Mouse (Mus musculus): ENCODE results near the gene Tomm6.

DNA sequence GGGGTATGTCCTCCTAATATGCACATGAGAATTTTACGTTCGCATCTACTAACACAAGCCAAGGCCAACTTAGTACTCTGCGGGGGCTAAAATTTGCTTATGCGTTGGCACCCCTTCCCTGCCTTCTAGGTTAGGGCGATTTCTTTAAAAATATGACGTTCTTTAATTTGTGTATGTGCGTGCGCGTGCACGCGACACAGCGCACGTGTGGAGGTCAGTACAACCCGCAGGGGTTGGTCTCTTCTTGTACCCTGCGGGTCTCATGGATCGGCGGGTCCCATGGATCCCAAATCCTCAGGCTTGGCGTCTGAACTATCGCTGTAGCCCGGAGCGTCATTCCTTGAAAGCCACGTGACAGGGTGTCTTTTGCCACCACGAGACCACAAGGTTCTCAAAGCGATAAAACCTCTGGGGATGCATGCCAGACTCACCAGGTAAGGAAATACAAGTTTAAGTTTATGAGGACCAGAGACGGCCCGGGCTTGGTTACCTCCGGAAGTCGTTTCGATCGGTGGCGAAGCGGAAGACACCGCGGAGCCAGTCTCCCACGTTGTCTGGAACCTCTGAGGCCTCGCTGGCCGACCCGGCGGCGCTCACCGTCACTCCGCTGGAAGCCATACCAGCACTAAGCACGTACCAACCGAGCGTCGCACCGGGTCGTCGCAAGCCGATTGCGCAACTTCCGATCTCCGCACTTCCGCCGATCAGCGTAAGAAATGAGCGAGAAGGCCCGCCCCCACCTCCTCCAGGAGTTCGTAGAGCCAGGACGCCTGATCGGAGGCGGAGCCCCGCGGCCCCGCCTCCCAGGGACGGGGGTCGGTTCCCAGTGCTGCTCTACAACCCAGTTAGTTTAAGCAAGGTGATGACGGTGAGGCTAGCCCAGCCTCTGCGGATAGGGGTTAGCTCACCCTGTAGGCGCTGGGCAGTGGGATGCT, 510 bp downstream of the Tomm6 start:
- TF ChIP-seq CTCF (IDR thresholded peaks at IDR 0.05) = no peak
- 0 out of 2 replicates have a peak, but pooled peaks have one; percentile 14 for TF ChIP-seq EP300 (IDR thresholded peaks at IDR 0.05)
